Mouse (Mus musculus) testis, adult 2 months (tissue): ENCODE measurements at regions not wholly inside any gene's neighbourhood (a gene's known extent, or its start where the extent isn't known, plus 50 kb on each side); places are given as distances from the start of the nearest gene placed in this dataset.

Experiments
- CTCF ChIP-seq: fragments of 200-500 bp; IDR thresholded peaks from 2 replicates; pipeline ENCODE4 v1.5.1; 2012; ENCODE audit warnings: low read depth, mild to moderate bottlenecking, inconsistent platforms, low read length, moderate library complexity; ENCODE audit not compliant: control insufficient read depth, insufficient read depth, insufficient replicate concordance
- POLR2A ChIP-seq: fragments of 200-500 bp; IDR thresholded peaks from 2 replicates; pipeline ENCODE4 v1.6.1; 2012; ENCODE audit warnings: low read depth, mild to moderate bottlenecking, inconsistent platforms, low read length, moderate library complexity; ENCODE audit not compliant: control insufficient read depth

GRCm38 (mm10) chr14:71199178-71199879 lies 599.7 kb upstream of the Fam160b2 start:
- TF ChIP-seq CTCF (no peak), POLR2A (no peak)
